Mouse (Mus musculus) CD4-positive, CD25-positive, alpha-beta regulatory T cell, adult 4 months (primary cell): ENCODE measurements around the gene Actr1b. TPM values are rescaled to one million over a fixed set of nuclear protein-coding genes. Genes with fewer than 3 reads are reported as not detected.

Source experiments
- polyA plus RNA-seq, 2 experiments: library from polyadenylated mRNA; unstranded; fragments of 100-300 nt; shearing (Covaris generic); gene quantifications; one replicate each; pipeline ENCODE4 v1.2.1; 2017

The Actr1b gene
- polyA plus RNA-seq, 2 experiments from 2014 or later, result 39.0 to 63.5 TPM

Other genes starting within 250 kb of the Actr1b start
- 10 to 100 TPM; 12.3 to 19.6 TPM for gene Cnnm4, start 242.8 kb downstream of the Actr1b start, polyA plus RNA-seq
- gene Cnnm3, start 202.6 kb downstream of the Actr1b start, polyA plus RNA-seq, result 1 to 10 TPM; 7.5 to 7.6 TPM
- gene Ankrd23, start 177.5 kb downstream of the Actr1b start, polyA plus RNA-seq, result 100 to 1,000 TPM in 1 of 2 experiments, 10 to 100 TPM in 1; 39.3 to 112 TPM
- 1 to 10 TPM in 1 of 2 experiments, not detected in 1; 2.3 TPM for gene Gm42417, start 175.0 kb downstream of the Actr1b start, polyA plus RNA-seq
- gene Ankrd39, start 167.0 kb downstream of the Actr1b start, polyA plus RNA-seq, result 10 to 100 TPM; 19.4 to 23.9 TPM
- under 1 TPM in 1 of 2 experiments, not detected in 1; 0.22 TPM for gene Sema4c, start 156.1 kb downstream of the Actr1b start, polyA plus RNA-seq
- gene Fam178b, start 31.2 kb downstream of the Actr1b start, polyA plus RNA-seq, result not detected
- gene Cox5b, start 23.0 kb downstream of the Actr1b start, polyA plus RNA-seq, result 100 to 1,000 TPM; 191 to 317 TPM
- not detected for gene 4933424G06Rik, start 4.3 kb downstream of the Actr1b start, polyA plus RNA-seq
- 100 to 1,000 TPM; 178 to 289 TPM for gene Zap70, start 47.4 kb upstream of the Actr1b start, polyA plus RNA-seq
- 10 to 100 TPM; 11.1 to 14.8 TPM for gene Tmem131, start 229.2 kb upstream of the Actr1b start, polyA plus RNA-seq